28 mouse cellular contexts compared by ENCODE assay signal in genomic region chr2:4511080-4511386, GRCm38 (mm10).
DNase-seq lines count a peak whose midpoint lies in the region; ATAC-seq lines count a peak whose summit lies in the region.
"Had no signal": no experiment of that assay in that cellular context is flagged by ENCODE, and none has a peak within 500 bp of the region (broad histone marks: within the 10 kb centered on the region; RNA-seq: fewer than 3 reads in every experiment).

No protein-coding gene starts in this region.

- no peak overlapping the region for H3K9ac ChIP-seq in heart, embryonic 13.5 days
- H3K9ac ChIP-seq in kidney, embryonic 16.5 days (replicated peaks; ENCODE audit: low read length) = no peak overlapping the region
- no peak overlapping the region for H3K9ac ChIP-seq in lung, embryonic 16.5 days (ENCODE audit: low read length)
- H3K9ac ChIP-seq in stomach, embryonic 15.5 days = no peak overlapping the region
- H3K9ac ChIP-seq: forebrain, embryonic 13.5 days; hindbrain, embryonic 13.5 days; liver, embryonic 12.5 days; liver, postnatal 0 days; midbrain, embryonic 12.5 days had no signal

- no peaks in the 10 kb centered on the region for H3K27me3 ChIP-seq in heart, embryonic 13.5 days (replicated peaks)
- H3K27me3 ChIP-seq in kidney, embryonic 16.5 days (ENCODE audit: insufficient read depth, low read length) = no peaks in the 10 kb centered on the region
- no peaks in the 10 kb centered on the region for H3K27me3 ChIP-seq in lung, embryonic 16.5 days (ENCODE audit: control insufficient read depth, insufficient read depth, low read depth, low read length)
- H3K27me3 ChIP-seq in stomach, embryonic 15.5 days (replicated peaks) = no peaks in the 10 kb centered on the region
- H3K27me3 ChIP-seq: forebrain, embryonic 13.5 days; hindbrain, embryonic 13.5 days; midbrain, embryonic 12.5 days; Patski had no signal

- no peak overlapping the region for H3K4me2 ChIP-seq in heart, embryonic 13.5 days
- no peak overlapping the region for H3K4me2 ChIP-seq in kidney, embryonic 16.5 days (replicated peaks; ENCODE audit: low read depth, low read length)
- H3K4me2 ChIP-seq in lung, embryonic 16.5 days (ENCODE audit: low read depth, low read length) = no peak overlapping the region
- no peak overlapping the region for H3K4me2 ChIP-seq in stomach, embryonic 15.5 days
- H3K4me2 ChIP-seq: forebrain, embryonic 13.5 days; hindbrain, embryonic 13.5 days; liver, embryonic 12.5 days; midbrain, embryonic 12.5 days had no signal

- H3K9me3 ChIP-seq in heart, embryonic 13.5 days = no peaks in the 10 kb centered on the region
- no peaks in the 10 kb centered on the region for H3K9me3 ChIP-seq in kidney, embryonic 16.5 days (ENCODE audit: low read length)
- H3K9me3 ChIP-seq in lung, embryonic 16.5 days (ENCODE audit: control insufficient read depth, low read length) = no peaks in the 10 kb centered on the region
- no peaks in the 10 kb centered on the region for H3K9me3 ChIP-seq in stomach, embryonic 15.5 days
- H3K9me3 ChIP-seq: forebrain, embryonic 13.5 days; G1E; heart, embryonic 10.5 days; hindbrain, embryonic 13.5 days; liver, embryonic 12.5 days; megakaryocyte, embryonic 14.5 days; midbrain, embryonic 12.5 days had no signal

- WGBS in heart, embryonic 13.5 days = 79% methylated on average over 2 of the region's 2 CpGs
- 66% methylated on average over 2 of the region's 2 CpGs for WGBS in kidney, embryonic 16.5 days
- WGBS in lung, embryonic 16.5 days = 93% methylated on average over 2 of the region's 2 CpGs
- WGBS in stomach, embryonic 15.5 days = 87% methylated on average over 2 of the region's 2 CpGs

- ATAC-seq in heart, embryonic 13.5 days (ENCODE audit: extremely low read depth, insufficient number of reproducible peaks, low FRiP score, low TSS enrichment) = no peak
- ATAC-seq in kidney, embryonic 16.5 days (ENCODE audit: low FRiP score, low TSS enrichment) = peak; percentile 52
- no peak for ATAC-seq in lung, embryonic 16.5 days (ENCODE audit: low read depth)
- ATAC-seq in stomach, embryonic 15.5 days (ENCODE audit: insufficient read depth, low FRiP score, low read depth) = no peak
- ATAC-seq: forebrain, embryonic 13.5 days; Patski had no signal

- no peak for DNase-seq in heart, adult 8-10 months (ENCODE audit: low spot score)
- no peak for DNase-seq in kidney, postnatal 36 days
- no peak for DNase-seq in lung, adult 18-20 months
- no peak for DNase-seq in adrenal gland, adult 8-10 months
- DNase-seq: adrenal gland, postnatal 14 days; cerebellum, adult 11 months; cerebellum, adult 9-10 months; cerebellum, postnatal 36 days; gastrocnemius, postnatal 10 days; heart, postnatal 4 days; left cerebral cortex, postnatal 4 days; lung, postnatal 4 days; retina, postnatal 1 day; right cerebral cortex, postnatal 25 days had no signal

- peaks cover 46% of the 10 kb centered on the region for H3K4me1 ChIP-seq in heart, embryonic 13.5 days
- peaks cover 33% of the 10 kb centered on the region for H3K4me1 ChIP-seq in kidney, embryonic 16.5 days (ENCODE audit: insufficient read depth, low read length)
- H3K4me1 ChIP-seq in lung, embryonic 16.5 days (replicated peaks; ENCODE audit: control insufficient read depth, insufficient read depth, low read length) = peaks cover 24% of the 10 kb centered on the region
- peaks cover 24% of the 10 kb centered on the region for H3K4me1 ChIP-seq in stomach, embryonic 15.5 days

- H3K27ac ChIP-seq in heart, embryonic 13.5 days (replicated peaks) = peak overlapping the region; percentile 59; the same call in 1 of the 2 replicates
- H3K27ac ChIP-seq in kidney, embryonic 16.5 days (ENCODE audit: low read length) = peak overlapping the region; percentile 87
- peak overlapping the region; percentile 7; the same call in 1 of the 2 replicates for H3K27ac ChIP-seq in lung, embryonic 16.5 days (ENCODE audit: low read length)
- H3K27ac ChIP-seq in stomach, embryonic 15.5 days = peak overlapping the region; percentile 70; the same call in 1 of the 2 replicates
- H3K27ac ChIP-seq: heart, embryonic 10.5 days; midbrain, embryonic 12.5 days had no signal

- 0 out of 2 replicates have a peak, but pooled peaks cover 3% of the 10 kb centered on the region for H3K36me3 ChIP-seq in heart, embryonic 13.5 days
- 0 out of 2 replicates have a peak, but pooled peaks cover 6% of the 10 kb centered on the region for H3K36me3 ChIP-seq in kidney, embryonic 16.5 days (ENCODE audit: insufficient read depth, low read length)
- H3K36me3 ChIP-seq in lung, embryonic 16.5 days (ENCODE audit: control insufficient read depth, insufficient read depth, low read length) = no peaks in the 10 kb centered on the region
- H3K36me3 ChIP-seq in stomach, embryonic 15.5 days = no peaks in the 10 kb centered on the region
- H3K36me3 ChIP-seq: G1E; liver, embryonic 12.5 days had no signal

- no peak overlapping the region for H3K4me3 ChIP-seq in heart, embryonic 13.5 days
- no peak overlapping the region for H3K4me3 ChIP-seq in kidney, embryonic 16.5 days (ENCODE audit: low read length)
- no peak overlapping the region for H3K4me3 ChIP-seq in lung, embryonic 16.5 days (ENCODE audit: low read length)
- no peak overlapping the region for H3K4me3 ChIP-seq in stomach, embryonic 15.5 days (replicated peaks)
- H3K4me3 ChIP-seq: forebrain, embryonic 13.5 days; heart, embryonic 10.5 days; hindbrain, embryonic 13.5 days; liver, embryonic 12.5 days; megakaryocyte, embryonic 14.5 days; midbrain, embryonic 12.5 days; myocyte had no signal

Comparison
In these comparisons a context has a peak if more than half of its experiments do, and no peak if none do; other contexts are left out.
1. H3K27ac ChIP-seq: peak in every context shown above with its lines; median percentile 87 in kidney, embryonic 16.5 days; 70 in stomach, embryonic 15.5 days; 59 in heart, embryonic 13.5 days; 7 in lung, embryonic 16.5 days.